ENCODE assay signal across 9 mouse cellular contexts in genomic region chr1:172549717-172550116, GRCm38 (mm10). TPM values are rescaled to one million over a fixed set of nuclear protein-coding genes. Genes with fewer than 3 reads are reported as not detected.
DNase-seq lines count a peak whose midpoint lies in the region; ATAC-seq and TF ChIP-seq lines count a peak whose summit lies in the region.
"Had no signal": no experiment of that assay in that cellular context is flagged by ENCODE, and none has a peak within 500 bp of the region (broad histone marks: within the 10 kb centered on the region; RNA-seq: fewer than 3 reads in every experiment).

No protein-coding gene starts in this region.

- ATAC-seq in lung, embryonic 15.5 days (ENCODE audit: borderline replicate concordance, extremely low read depth, low FRiP score, low TSS enrichment) = no peak
- no peak for ATAC-seq in forebrain, embryonic 13.5 days
- ATAC-seq in liver, embryonic 11.5 days (replicated peaks; ENCODE audit: low FRiP score) = no peak
- no peak for ATAC-seq in erythroblast, adult 5-6 weeks (replicated peaks; ENCODE audit: low FRiP score, poor library complexity, severe bottlenecking)

- peaks cover 24% of the 10 kb centered on the region for H3K4me1 ChIP-seq in lung, embryonic 15.5 days
- H3K4me1 ChIP-seq in forebrain, embryonic 13.5 days = peaks cover 21% of the 10 kb centered on the region
- 0 out of 2 replicates have a peak, but pooled peaks cover 6% of the 10 kb centered on the region for H3K4me1 ChIP-seq in liver, embryonic 11.5 days (replicated peaks; ENCODE audit: control insufficient read depth, insufficient read depth, low read length)
- H3K4me1 ChIP-seq in small intestine, adult 2 months (ENCODE audit: control insufficient read depth, insufficient read depth, insufficient read length, low read length) = peaks cover 12% of the 10 kb centered on the region

- TF ChIP-seq CTCF in small intestine, adult 2 months (IDR thresholded peaks at IDR 0.05; ENCODE audit: extremely low read depth, insufficient read length, insufficient replicate concordance, low read depth, low read length) = no peak

- no peaks in the 10 kb centered on the region for H3K9me3 ChIP-seq in lung, embryonic 15.5 days
- H3K9me3 ChIP-seq in forebrain, embryonic 13.5 days (replicated peaks) = no peaks in the 10 kb centered on the region
- no peaks in the 10 kb centered on the region for H3K9me3 ChIP-seq in liver, embryonic 11.5 days (ENCODE audit: control insufficient read depth, low read length)

- peak overlapping the region; percentile 61 for H3K4me2 ChIP-seq in lung, embryonic 15.5 days
- H3K4me2 ChIP-seq in forebrain, embryonic 13.5 days = peak overlapping the region; percentile 69
- H3K4me2 ChIP-seq in liver, embryonic 11.5 days = peak overlapping the region; percentile 64

- no peak for TF ChIP-seq POLR2A in small intestine, adult 2 months (IDR thresholded peaks at IDR 0.05; ENCODE audit: low read depth, low read length)

- H3K4me3 ChIP-seq in lung, embryonic 15.5 days = peak overlapping the region; percentile 41
- peak overlapping the region; percentile 47 for H3K4me3 ChIP-seq in forebrain, embryonic 13.5 days
- H3K4me3 ChIP-seq in liver, embryonic 11.5 days (ENCODE audit: low read depth, low read length) = peak overlapping the region; percentile 41
- H3K4me3 ChIP-seq in small intestine, adult 2 months (ENCODE audit: low read depth, low read length) = peak overlapping the region; percentile 85

- H3K27ac ChIP-seq in lung, embryonic 15.5 days = peak overlapping the region; percentile 21; the same call in 1 of the 2 replicates
- H3K27ac ChIP-seq in forebrain, embryonic 13.5 days = no peak overlapping the region
- no peak overlapping the region for H3K27ac ChIP-seq in liver, embryonic 11.5 days (ENCODE audit: low read depth, low read length)
- H3K27ac ChIP-seq in small intestine, adult 2 months (ENCODE audit: insufficient read depth, low read depth, low read length) = no peak overlapping the region

- intact Hi-C loops in left cerebral cortex, postnatal 36 days (cut with DNase I) = no loop called here

- 6% methylated on average over 8 of the region's 8 CpGs for WGBS in lung, embryonic 15.5 days
- 2% methylated on average over 8 of the region's 8 CpGs for WGBS in forebrain, embryonic 13.5 days
- 5% methylated on average over 8 of the region's 8 CpGs for WGBS in liver, embryonic 11.5 days
- 6% methylated on average over 8 of the region's 8 CpGs for WGBS in small intestine, adult 2 months

- H3K27me3 ChIP-seq in lung, embryonic 15.5 days = 0 out of 2 replicates have a peak, but pooled peaks cover 5% of the 10 kb centered on the region
- no peaks in the 10 kb centered on the region for H3K27me3 ChIP-seq in forebrain, embryonic 13.5 days
- H3K27me3 ChIP-seq in liver, embryonic 11.5 days (replicated peaks; ENCODE audit: control insufficient read depth, insufficient read depth, low read length) = peaks cover 4% of the 10 kb centered on the region; the same call in 1 of the 2 replicates
- H3K27me3 ChIP-seq in small intestine, adult 2 months (ENCODE audit: control insufficient read depth, insufficient read depth, low read length) = no peaks in the 10 kb centered on the region

- H3K36me3 ChIP-seq in lung, embryonic 15.5 days = no peaks in the 10 kb centered on the region
- no peaks in the 10 kb centered on the region for H3K36me3 ChIP-seq in forebrain, embryonic 13.5 days (ENCODE audit: poor library complexity, severe bottlenecking)
- no peaks in the 10 kb centered on the region for H3K36me3 ChIP-seq in liver, embryonic 11.5 days (ENCODE audit: control insufficient read depth, insufficient read depth, low read length)
- no peaks in the 10 kb centered on the region for H3K36me3 ChIP-seq in small intestine, adult 2 months (ENCODE audit: control insufficient read depth, insufficient read depth, low read length)

- peak overlapping the region; percentile 41 for H3K9ac ChIP-seq in lung, embryonic 15.5 days
- H3K9ac ChIP-seq in forebrain, embryonic 13.5 days = peak overlapping the region; percentile 68
- no peak overlapping the region for H3K9ac ChIP-seq in liver, embryonic 11.5 days (ENCODE audit: low read depth, low read length)

- DNase-seq in lung, postnatal 14 days = no peak
- DNase-seq in liver, embryonic 11.5 days (ENCODE audit: low spot score) = no peak
- DNase-seq in left cerebral cortex, adult 8-10 months (ENCODE audit: low spot score in 2 of 2) = no peak
- no peak for DNase-seq in left cerebral cortex, postnatal 36 days (ENCODE audit: low spot score in 2 of 2)

RNA-seq across cellular contexts. Expression of gene Vsig8, which starts 6.0 kb away (rescaled TPM):
- polyA plus RNA-seq in lung, embryonic 15.5 days (2015; fragmentation: Nextera tagmentation; extraction: Ambion mirVana) = 0.24 and 0.47 TPM in 2 replicates
- 0.11 and 0.14 TPM in 2 replicates for polyA plus RNA-seq in forebrain, embryonic 13.5 days (2015; fragmentation: Nextera tagmentation; extraction: Ambion mirVana)
- polyA plus RNA-seq in liver, embryonic 11.5 days (2014; fragmentation: Nextera tagmentation; extraction: Ambion mirVana) = not detected in 2 replicates
- 0.35 and 1.0 TPM in 2 replicates for polyA plus RNA-seq in small intestine, adult 2 months (2012; rRNA removed)
- under 1 TPM; 0.32 to 0.67 (median 0.57) TPM for total RNA-seq in left cerebral cortex, adult 8-10 months (2022)
- not detected in 2 replicates for total RNA-seq in erythroblast, adult 5-6 weeks (2015; ENCODE audit: low replicate concordance)
- not detected in 2 replicates for total RNA-seq in erythroblast, adult 5-6 weeks (2017; ENCODE audit: low replicate concordance)
- total RNA-seq in left cerebral cortex, postnatal 36 days (2021) = under 1 TPM in 1 of 2 experiments, not detected in 1; 0.47 TPM
- total RNA-seq: gastrocnemius, adult 8-10 months had no signal

RNA-seq across cellular contexts. Expression of gene Cfap45, which starts 29.1 kb away (rescaled TPM):
- 8.1 and 10.7 TPM in 2 replicates for polyA plus RNA-seq in lung, embryonic 15.5 days (2015; fragmentation: Nextera tagmentation; extraction: Ambion mirVana)
- 1.4 and 2.2 TPM in 2 replicates for polyA plus RNA-seq in forebrain, embryonic 13.5 days (2015; fragmentation: Nextera tagmentation; extraction: Ambion mirVana)
- polyA plus RNA-seq in liver, embryonic 11.5 days (2014; fragmentation: Nextera tagmentation; extraction: Ambion mirVana) = 0.77 and 1.4 TPM in 2 replicates
- polyA plus RNA-seq in small intestine, adult 2 months (2012; rRNA removed) = 0.29 and 1.3 TPM in 2 replicates
- 1 to 10 TPM; 3.7 to 4.7 (median 4.1) TPM for total RNA-seq in left cerebral cortex, adult 8-10 months (2022)
- total RNA-seq in erythroblast, adult 5-6 weeks (2015; ENCODE audit: low replicate concordance) = not detected in 2 replicates
- 0.28 TPM in 1 of 2 replicates, not detected in the other for total RNA-seq in erythroblast, adult 5-6 weeks (2017; ENCODE audit: low replicate concordance)
- 1 to 10 TPM; 3.4 to 4.0 TPM for total RNA-seq in left cerebral cortex, postnatal 36 days (2021)
- total RNA-seq: gastrocnemius, adult 8-10 months had no signal

RNA-seq across cellular contexts. Expression of gene Slamf8, which starts 40.7 kb away (rescaled TPM):
- 0.09 TPM in 1 of 2 replicates, not detected in the other for polyA plus RNA-seq in lung, embryonic 15.5 days (2015; fragmentation: Nextera tagmentation; extraction: Ambion mirVana)
- not detected in 2 replicates for polyA plus RNA-seq in forebrain, embryonic 13.5 days (2015; fragmentation: Nextera tagmentation; extraction: Ambion mirVana)
- polyA plus RNA-seq in liver, embryonic 11.5 days (2014; fragmentation: Nextera tagmentation; extraction: Ambion mirVana) = not detected in 2 replicates
- polyA plus RNA-seq in small intestine, adult 2 months (2012; rRNA removed) = 3.1 and 4.4 TPM in 2 replicates
- total RNA-seq in left cerebral cortex, adult 8-10 months (2022) = under 1 TPM in 2 of 4 experiments, not detected in 2; 0.23 to 0.32 TPM
- total RNA-seq in erythroblast, adult 5-6 weeks (2015; ENCODE audit: low replicate concordance) = not detected in 2 replicates
- 0.68 TPM in 1 of 2 replicates, not detected in the other for total RNA-seq in erythroblast, adult 5-6 weeks (2017; ENCODE audit: low replicate concordance)
- not detected for total RNA-seq in left cerebral cortex, postnatal 36 days (2021)
- total RNA-seq: gastrocnemius, adult 8-10 months had no signal

RNA-seq across cellular contexts. Expression of gene Tagln2, which starts 49.9 kb away (rescaled TPM):
- 541 and 580 TPM in 2 replicates for polyA plus RNA-seq in lung, embryonic 15.5 days (2015; fragmentation: Nextera tagmentation; extraction: Ambion mirVana)
- polyA plus RNA-seq in forebrain, embryonic 13.5 days (2015; fragmentation: Nextera tagmentation; extraction: Ambion mirVana) = 52.9 and 55.8 TPM in 2 replicates
- 248 and 257 TPM in 2 replicates for polyA plus RNA-seq in liver, embryonic 11.5 days (2014; fragmentation: Nextera tagmentation; extraction: Ambion mirVana)
- polyA plus RNA-seq in small intestine, adult 2 months (2012; rRNA removed) = 149 and 284 TPM in 2 replicates
- 10 to 100 TPM in 3 of 4 experiments, 1 to 10 TPM in 1; 9.6 to 15.4 (median 12.5) TPM for total RNA-seq in left cerebral cortex, adult 8-10 months (2022)
- 135 and 151 TPM in 2 replicates for total RNA-seq in erythroblast, adult 5-6 weeks (2015; ENCODE audit: low replicate concordance)
- total RNA-seq in erythroblast, adult 5-6 weeks (2017; ENCODE audit: low replicate concordance) = 52.7 and 53.7 TPM in 2 replicates
- 10 to 100 TPM in 1 of 2 experiments, 1 to 10 TPM in 1; 10.0 to 11.6 TPM for total RNA-seq in left cerebral cortex, postnatal 36 days (2021)

RNA-seq across cellular contexts. Expression of gene Fcrl6, which starts 52.6 kb away (rescaled TPM):
- not detected in 2 replicates for polyA plus RNA-seq in lung, embryonic 15.5 days (2015; fragmentation: Nextera tagmentation; extraction: Ambion mirVana)
- polyA plus RNA-seq in forebrain, embryonic 13.5 days (2015; fragmentation: Nextera tagmentation; extraction: Ambion mirVana) = not detected in 2 replicates
- polyA plus RNA-seq in liver, embryonic 11.5 days (2014; fragmentation: Nextera tagmentation; extraction: Ambion mirVana) = 0.11 TPM in 1 of 2 replicates, not detected in the other
- not detected in 2 replicates for polyA plus RNA-seq in small intestine, adult 2 months (2012; rRNA removed)
- not detected for total RNA-seq in left cerebral cortex, adult 8-10 months (2022)
- total RNA-seq in erythroblast, adult 5-6 weeks (2015; ENCODE audit: low replicate concordance) = not detected in 2 replicates
- total RNA-seq in erythroblast, adult 5-6 weeks (2017; ENCODE audit: low replicate concordance) = not detected in 2 replicates
- not detected for total RNA-seq in left cerebral cortex, postnatal 36 days (2021)
- total RNA-seq: gastrocnemius, adult 8-10 months had no signal
